In genomic region chr14:31564452-31565179, GRCm38 (mm10) we compare ENCODE assay signal across 7 mouse cellular contexts. TPM values are rescaled to one million over a fixed set of nuclear protein-coding genes. Genes with fewer than 3 reads are reported as not detected.
DNase-seq lines count a peak whose midpoint lies in the region; ATAC-seq lines count a peak whose summit lies in the region.

No protein-coding gene starts in this region.

- DNase-seq in adrenal gland, adult 2 months: peak; percentile 82
- DNase-seq in embryo, embryonic 11 days: peak; percentile 74
- DNase-seq in heart, postnatal 14 days: peak; percentile 67 to 77
- DNase-seq in testis, postnatal 14 days (ENCODE audit: low spot score): peak; percentile 21
- DNase-seq in Muller cell, postnatal 12 days (ENCODE audit: inconsistent ontology term): no peak

- H3K27me3 ChIP-seq in limb, embryonic 13.5 days: no peaks in the 10 kb centered on the region
- H3K27me3 ChIP-seq in forebrain, embryonic 15.5 days: no peaks in the 10 kb centered on the region

- no peaks in the 10 kb centered on the region for H3K9me3 ChIP-seq in limb, embryonic 13.5 days
- no peaks in the 10 kb centered on the region for H3K9me3 ChIP-seq in forebrain, embryonic 15.5 days

- H3K4me1 ChIP-seq in limb, embryonic 13.5 days: peaks cover 29% of the 10 kb centered on the region
- 0 out of 2 replicates have a peak, but pooled peaks cover 3% of the 10 kb centered on the region for H3K4me1 ChIP-seq in forebrain, embryonic 15.5 days

- H3K27ac ChIP-seq in limb, embryonic 13.5 days: peak overlapping the region; percentile 55; the same call in 1 of the 2 replicates
- H3K27ac ChIP-seq in forebrain, embryonic 15.5 days (replicated peaks): no peak overlapping the region

- H3K4me3 ChIP-seq in limb, embryonic 13.5 days: no peak overlapping the region
- no peak overlapping the region for H3K4me3 ChIP-seq in forebrain, embryonic 15.5 days

- H3K9ac ChIP-seq in limb, embryonic 13.5 days: 0 out of 2 replicates have a peak overlapping the region, but pooled peaks have one; percentile 21
- H3K9ac ChIP-seq in forebrain, embryonic 15.5 days (replicated peaks): no peak overlapping the region

- WGBS in limb, embryonic 13.5 days: 4% methylated on average over 6 of the region's 6 CpGs
- 44% methylated on average over 6 of the region's 6 CpGs for WGBS in forebrain, embryonic 15.5 days

- intact Hi-C loops in heart, postnatal 14 days (cut with DNase I): loop anchor here (5.0 kb wide), 1 partner anchor 42 kb away; no protein-coding TSS in a partner anchor

- ATAC-seq in limb, embryonic 13.5 days (ENCODE audit: low FRiP score, low read depth): peak; percentile 45
- ATAC-seq in forebrain, embryonic 15.5 days (replicated peaks): no peak

- H3K36me3 ChIP-seq in limb, embryonic 13.5 days: no peaks in the 10 kb centered on the region
- no peaks in the 10 kb centered on the region for H3K36me3 ChIP-seq in forebrain, embryonic 15.5 days

- 0 out of 2 replicates have a peak overlapping the region, but pooled peaks have one; percentile 3 for H3K4me2 ChIP-seq in limb, embryonic 13.5 days (replicated peaks)
- H3K4me2 ChIP-seq in forebrain, embryonic 15.5 days (replicated peaks): no peak overlapping the region

RNA-seq across cellular contexts. Expression of gene Colq, which starts 26.5 kb away (rescaled TPM):
- total RNA-seq in adrenal gland, adult 2 months (2021): not detected
- 0.06 and 0.10 TPM in 2 replicates for polyA plus RNA-seq in adrenal gland, adult 2 months (2012; rRNA removed)
- 1 to 10 TPM; 7.1 to 9.5 TPM for total RNA-seq in heart, postnatal 14 days (2021)
- polyA plus RNA-seq in limb, embryonic 13.5 days (2015; fragmentation: Nextera tagmentation; extraction: Ambion mirVana): 3.3 and 3.8 TPM in 2 replicates
- not detected in 2 replicates for polyA plus RNA-seq in forebrain, embryonic 15.5 days (2015; fragmentation: Nextera tagmentation; extraction: Ambion mirVana)
